In genomic region chr1:21836337-21836736, GRCm38 (mm10) we compare ENCODE assay signal across 20 mouse cellular contexts.
DNase-seq lines count a peak whose midpoint lies in the region; ATAC-seq and TF ChIP-seq lines count a peak whose summit lies in the region.
"Had no signal": no experiment of that assay in that cellular context is flagged by ENCODE, and none has a peak within 500 bp of the region (broad histone marks: within the 10 kb centered on the region; RNA-seq: fewer than 3 reads in every experiment).

No protein-coding gene starts in this region.

- no peak overlapping the region for H3K27ac ChIP-seq in limb, embryonic 11.5 days (replicated peaks; ENCODE audit: low read depth, low read length)
- no peak overlapping the region for H3K27ac ChIP-seq in limb, embryonic 10.5 days
- H3K27ac ChIP-seq in intestine, postnatal 0 days (ENCODE audit: low read depth, low read length), result no peak overlapping the region
- H3K27ac ChIP-seq: embryonic facial prominence, embryonic 12.5 days; forebrain, embryonic 12.5 days; hindbrain, embryonic 10.5 days; liver, embryonic 14.5 days; neural tube, embryonic 13.5 days had no signal

- H3K27me3 ChIP-seq in limb, embryonic 11.5 days (ENCODE audit: control insufficient read depth, insufficient read depth, low read length), result no peaks in the 10 kb centered on the region
- H3K27me3 ChIP-seq in limb, embryonic 10.5 days (ENCODE audit: low read depth, poor library complexity, severe bottlenecking), result no peaks in the 10 kb centered on the region
- H3K27me3 ChIP-seq in intestine, postnatal 0 days (replicated peaks; ENCODE audit: control insufficient read depth, insufficient read depth, low read length), result no peaks in the 10 kb centered on the region
- H3K27me3 ChIP-seq: embryonic facial prominence, embryonic 12.5 days; forebrain, embryonic 12.5 days; neural tube, embryonic 13.5 days had no signal

- TF ChIP-seq CTCF in intestine, postnatal 0 days (IDR thresholded peaks at IDR 0.05; ENCODE audit: low read depth), result no peak

- H3K9me3 ChIP-seq in limb, embryonic 11.5 days (ENCODE audit: control insufficient read depth, low read length), result no peaks in the 10 kb centered on the region
- H3K9me3 ChIP-seq in limb, embryonic 10.5 days (replicated peaks), result no peaks in the 10 kb centered on the region
- no peaks in the 10 kb centered on the region for H3K9me3 ChIP-seq in intestine, postnatal 0 days (ENCODE audit: control insufficient read depth)
- H3K9me3 ChIP-seq: embryonic facial prominence, embryonic 12.5 days; forebrain, embryonic 12.5 days; hindbrain, embryonic 10.5 days; neural tube, embryonic 13.5 days had no signal

- no peaks in the 10 kb centered on the region for H3K4me1 ChIP-seq in limb, embryonic 11.5 days (ENCODE audit: control insufficient read depth, insufficient read depth, low read length)
- peaks cover 5% of the 10 kb centered on the region for H3K4me1 ChIP-seq in limb, embryonic 10.5 days
- H3K4me1 ChIP-seq in intestine, postnatal 0 days (replicated peaks; ENCODE audit: control insufficient read depth, insufficient read depth, low read length), result no peaks in the 10 kb centered on the region
- H3K4me1 ChIP-seq: forebrain, embryonic 12.5 days; hindbrain, embryonic 10.5 days; neural tube, embryonic 13.5 days had no signal

- H3K4me3 ChIP-seq in limb, embryonic 11.5 days (ENCODE audit: low read depth, low read length), result no peak overlapping the region
- no peak overlapping the region for H3K4me3 ChIP-seq in limb, embryonic 10.5 days
- no peak overlapping the region for H3K4me3 ChIP-seq in intestine, postnatal 0 days (ENCODE audit: low read depth, low read length)
- H3K4me3 ChIP-seq: embryonic facial prominence, embryonic 12.5 days; forebrain, embryonic 12.5 days; hindbrain, embryonic 10.5 days; neural tube, embryonic 13.5 days had no signal

- no peaks in the 10 kb centered on the region for H3K36me3 ChIP-seq in limb, embryonic 11.5 days (ENCODE audit: control insufficient read depth, insufficient read depth, low read length)
- H3K36me3 ChIP-seq in limb, embryonic 10.5 days, result no peaks in the 10 kb centered on the region
- no peaks in the 10 kb centered on the region for H3K36me3 ChIP-seq in intestine, postnatal 0 days (ENCODE audit: control insufficient read depth, insufficient read depth)
- H3K36me3 ChIP-seq: embryonic facial prominence, embryonic 12.5 days; forebrain, embryonic 12.5 days; hindbrain, embryonic 10.5 days; neural tube, embryonic 13.5 days had no signal

- H3K9ac ChIP-seq in limb, embryonic 11.5 days (ENCODE audit: low read length), result no peak overlapping the region
- H3K9ac ChIP-seq in intestine, postnatal 0 days (ENCODE audit: low read depth, low read length), result no peak overlapping the region
- H3K9ac ChIP-seq: embryonic facial prominence, embryonic 12.5 days; forebrain, embryonic 12.5 days; liver, embryonic 14.5 days; neural tube, embryonic 13.5 days had no signal

- H3K4me2 ChIP-seq in limb, embryonic 11.5 days (ENCODE audit: low read depth, severe bottlenecking), result no peak overlapping the region
- H3K4me2 ChIP-seq in intestine, postnatal 0 days (replicated peaks; ENCODE audit: low read depth), result no peak overlapping the region
- H3K4me2 ChIP-seq: embryonic facial prominence, embryonic 12.5 days; forebrain, embryonic 12.5 days; midbrain, embryonic 11.5 days; neural tube, embryonic 13.5 days had no signal

- WGBS in limb, embryonic 11.5 days, result 50% methylated on average over 3 of the region's 3 CpGs
- WGBS in limb, embryonic 10.5 days, result 63% methylated on average over 3 of the region's 3 CpGs
- 85% methylated on average over 3 of the region's 3 CpGs for WGBS in intestine, postnatal 0 days

- DNase-seq in limb, embryonic 11.5 days (ENCODE audit: low spot score), result peak; percentile 29
- DNase-seq in limb, embryonic 10.5 days (ENCODE audit: low spot score), result no peak
- DNase-seq in embryo, embryonic 11 days, result peak; percentile 47
- DNase-seq in gonadal fat pad, adult 2 months (ENCODE audit: low read depth), result peak; percentile 20
- peak; percentile 37 for DNase-seq in mesoderm, embryonic 11.5 days (ENCODE audit: low read depth, low spot score)
- no peak for DNase-seq in natural killer cell, adult 2 months (ENCODE audit: low spot score in 2 of 2)
- no peak for DNase-seq in spleen, postnatal 14 days (ENCODE audit: low spot score in 2 of 2)
- DNase-seq: cerebellum, adult 9-11 months; heart, adult 11 months; right cerebral cortex, postnatal 25 days; thymus, postnatal 4 days had no signal

- no peak for ATAC-seq in limb, embryonic 11.5 days (ENCODE audit: insufficient number of reproducible peaks, low FRiP score, low TSS enrichment, low read depth)
- no peak for ATAC-seq in intestine, postnatal 0 days
- ATAC-seq: inflammation-experienced regulatory T-cells, adult 6 months; lung, postnatal 0 days had no signal

Comparison
In these comparisons a context has a peak if more than half of its experiments do, and no peak if none do; other contexts are left out.
1. DNase-seq: peak in limb, embryonic 11.5 days (single experiment), embryo, embryonic 11 days (single experiment), gonadal fat pad, adult 2 months (single experiment) and mesoderm, embryonic 11.5 days (single experiment); none in limb, embryonic 10.5 days (single experiment), natural killer cell, adult 2 months (0 of 2) and spleen, postnatal 14 days (0 of 2).